Mouse (Mus musculus): ENCODE results near the gene Donson.
"Not testable (repeated sequence)": the region's sequence is repeated elsewhere in the genome, so short reads cannot be mapped to it uniquely, and the experiment has no call there.

The Donson gene

GRCm38 (mm10) chr16:91688023-91688618 lies 449 bp downstream of the Donson start:
- DNase-seq = no peak

GRCm38 (mm10) chr16:91686369-91686768 lies 2.2 kb downstream of the Donson start:
- no peak for DNase-seq

- DNase-seq = no peak
These were observed 3.0 kb downstream of the Donson start for GRCm38 (mm10) chr16:91685526-91685925.

- no peak for DNase-seq
These were observed 7.9 kb downstream of the Donson start for GRCm38 (mm10) chr16:91680656-91681055.

GRCm38 (mm10) chr16:91678147-91678911 lies 10.2 kb downstream of the Donson start:
- DNase-seq = no peak

- DNase-seq = no peak
These were observed 14.1 kb downstream of the Donson start for GRCm38 (mm10) chr16:91674500-91674899.

- DNase-seq = no peak
These were observed 24.8 kb downstream of the Donson start for GRCm38 (mm10) chr16:91663795-91664194.

GRCm38 (mm10) chr16:91662336-91662735 lies 26.2 kb downstream of the Donson start:
- no peak for DNase-seq

- DNase-seq = no peak
These were observed 27.2 kb downstream of the Donson start for GRCm38 (mm10) chr16:91661397-91661796.

GRCm38 (mm10) chr16:91659798-91660197 lies 28.8 kb downstream of the Donson start:
- DNase-seq = no peak

- DNase-seq = no peak
These were observed 30.1 kb downstream of the Donson start for GRCm38 (mm10) chr16:91658471-91658870.

GRCm38 (mm10) chr16:91657285-91657684 lies 31.3 kb downstream of the Donson start:
- no peak for DNase-seq

GRCm38 (mm10) chr16:91655285-91655684 lies 33.3 kb downstream of the Donson start:
- DNase-seq = no peak

- no peak for DNase-seq
These were observed 36.4 kb downstream of the Donson start for GRCm38 (mm10) chr16:91652191-91652590.

- DNase-seq = no peak
These were observed 38.8 kb downstream of the Donson start for GRCm38 (mm10) chr16:91649781-91650180.

GRCm38 (mm10) chr16:91649246-91649645 lies 39.3 kb downstream of the Donson start:
- no peak for DNase-seq

GRCm38 (mm10) chr16:91648220-91648550 lies 40.4 kb downstream of the Donson start:
- peak; percentile 47 for DNase-seq

GRCm38 (mm10) chr16:91647461-91648219 lies 40.9 kb downstream of the Donson start, which contains the start of gene Son:
Son (plus strand) TSS chr16:91647506.
- DNase-seq = peak; percentile 98

- DNase-seq = peak; percentile 94
These were observed 41.7 kb downstream of the Donson start, which contains the start of gene Gart for GRCm38 (mm10) chr16:91646681-91647419. Gart (minus strand) TSS chr16:91646952.

GRCm38 (mm10) chr16:91645995-91646602 lies 42.5 kb downstream of the Donson start:
- no peak for DNase-seq

- not testable (repeated sequence) for DNase-seq
These were observed 43.1 kb downstream of the Donson start for GRCm38 (mm10) chr16:91645420-91645819.

GRCm38 (mm10) chr16:91644901-91645300 lies 43.7 kb downstream of the Donson start:
- DNase-seq = no peak

- no peak for DNase-seq
These were observed 48.4 kb downstream of the Donson start for GRCm38 (mm10) chr16:91640171-91640570.

Data from layer of hippocampus, adult 9-11 months (tissue).